Mouse (Mus musculus): Measurements from ENCODE around the gene Cinp. TPM values are rescaled to one million over a fixed set of nuclear protein-coding genes. Genes with fewer than 3 reads are reported as not detected.

Cinp gene
- 40.0 TPM for polyA plus RNA-seq (2017; shearing (Covaris generic))

GRCm38 (mm10) chr12:110889036-110890020 lies at the start of gene Cinp, which contains the start of gene Tecpr2:
Gene Cinp, minus strand, starts transcription at chr12:110889145.
Gene Tecpr2, plus strand, starts transcription at chr12:110889264.

GRCm38 (mm10) chr12:110850010-110850928 lies 38.7 kb downstream of the Cinp start, which contains the start of gene Zfp839:
Gene Zfp839, plus strand, starts transcription at chr12:110850253.

GRCm38 (mm10) chr12:110840348-110841198 lies 48.4 kb downstream of the Cinp start, which contains the start of gene Mok:
Gene Mok, minus strand, starts transcription at chr12:110840939.

Other genes starting within 250 kb of the Cinp start
- not detected for gene 1700001K19Rik, start 206.5 kb downstream of the Cinp start, polyA plus RNA-seq (2017; shearing (Covaris generic))
- gene Hsp90aa1, start 186.4 kb downstream of the Cinp start, polyA plus RNA-seq (2017; shearing (Covaris generic)), result 322 TPM
- gene Wdr20, start 151.2 kb downstream of the Cinp start, polyA plus RNA-seq (2017; shearing (Covaris generic)), result 60.5 TPM
- gene Mok, start 48.2 kb downstream of the Cinp start, polyA plus RNA-seq (2017; shearing (Covaris generic)), result not detected
- gene Zfp839, start 38.9 kb downstream of the Cinp start, polyA plus RNA-seq (2017; shearing (Covaris generic)), result 2.1 TPM
- gene Tecpr2, start 119 bp upstream of the Cinp start, polyA plus RNA-seq (2017; shearing (Covaris generic)), result 3.6 TPM
- 2.5 TPM for gene Ankrd9, start 89.9 kb upstream of the Cinp start, polyA plus RNA-seq (2017; shearing (Covaris generic))
- 6.3 TPM for gene Rcor1, start 150.2 kb upstream of the Cinp start, polyA plus RNA-seq (2017; shearing (Covaris generic))